Mouse (Mus musculus): ENCODE results near the gene Rhoh. TPM values are rescaled to one million over a fixed set of nuclear protein-coding genes. Genes with fewer than 3 reads are reported as not detected.

Rhoh gene
- 0.15 and 0.59 TPM in 2 replicates for polyA plus RNA-seq (2016; fragmentation: Nextera tagmentation; extraction: Ambion mirVana)

DNA sequence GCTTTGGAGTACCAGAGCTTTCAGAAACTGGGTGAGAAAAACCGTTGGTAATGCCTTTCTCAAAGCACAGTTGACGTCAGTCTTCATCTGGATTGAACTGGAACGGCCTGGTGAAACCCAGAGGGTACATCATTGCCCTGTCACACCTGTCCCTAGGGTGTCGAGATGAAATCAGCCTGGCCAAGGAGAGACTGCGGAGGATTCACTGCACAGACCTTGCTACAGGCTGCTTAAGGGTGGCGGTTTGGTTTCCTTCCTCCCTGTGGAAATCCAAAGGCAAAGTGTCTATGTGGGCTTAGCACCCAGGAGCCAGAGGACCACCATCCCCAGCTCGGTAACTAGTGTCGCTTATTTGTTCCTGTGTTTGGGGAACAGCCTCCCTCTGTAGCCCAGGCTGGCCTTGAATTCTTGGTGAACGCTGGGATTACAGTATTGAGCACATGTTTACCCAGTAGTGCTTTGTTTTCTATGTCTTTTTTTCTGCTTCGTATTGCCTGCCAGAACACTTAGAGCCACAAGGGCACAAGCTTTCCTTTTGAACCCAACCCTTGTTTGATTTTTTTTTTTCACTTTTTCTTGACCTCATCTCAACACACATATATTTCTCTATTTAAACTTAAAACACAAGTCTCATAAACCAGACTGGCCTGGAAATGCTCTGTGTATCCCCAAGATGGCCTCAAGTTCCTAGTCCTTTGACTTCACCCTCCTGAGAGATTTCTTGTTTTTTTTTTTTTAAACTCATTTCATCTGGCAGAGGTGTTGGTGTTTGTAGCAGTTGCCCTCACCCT lies at the start of gene Rhoh:
Rhoh (plus strand) TSS at position 60 of the 791 bp plus-strand sequence.
- Histone ChIP-seq H3K4me1 (no peaks in the 10 kb centered on the region), H3K4me2 (no peak within 1 kb of the TSS), H3K27me3 (no peaks in the 10 kb centered on the region), H3K4me3 (replicated peaks) (no peak within 1 kb of the TSS), H3K27ac (no peak within 1 kb of the TSS), H3K9me3 (no peaks in the 10 kb centered on the region), H3K36me3 (replicated peaks) (no peaks in the 10 kb centered on the region), H3K9ac (no peak within 1 kb of the TSS)
- no peak for ATAC-seq (ENCODE audit: low FRiP score)
- WGBS, result 86% methylated on average over 10 of the region's 10 CpGs

DNA sequence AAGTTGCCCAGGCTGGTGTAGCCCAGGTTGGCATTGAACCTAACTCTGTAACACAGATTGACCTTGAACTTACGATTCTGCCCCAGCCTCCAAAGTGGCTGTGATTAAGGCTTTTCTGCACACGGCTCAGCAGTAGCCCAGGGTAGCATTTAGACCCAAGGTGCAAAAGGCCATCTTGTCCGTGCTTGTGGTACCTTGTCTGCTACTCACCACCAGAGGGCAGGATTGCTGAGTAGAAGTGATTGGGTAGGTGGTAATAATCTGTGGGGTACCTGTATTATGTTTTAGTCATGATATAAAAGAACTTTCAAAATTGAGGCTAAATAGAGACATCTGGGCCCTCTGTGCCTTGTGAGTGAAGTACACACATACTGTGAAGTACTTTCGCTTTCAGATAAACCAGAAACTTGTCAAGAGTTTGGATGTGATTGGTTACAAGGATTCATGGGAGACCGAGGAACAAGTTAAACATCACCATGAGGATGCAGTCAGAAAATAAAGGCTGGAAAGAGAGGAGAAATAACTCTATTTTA lies 37.3 kb upstream of the Rhoh start:
- Histone ChIP-seq H3K4me2 (no peak overlapping the region), H3K9me3 (no peaks in the 10 kb centered on the region), H3K4me3 (replicated peaks) (no peak overlapping the region), H3K36me3 (replicated peaks) (peaks cover 74% of the 10 kb centered on the region), H3K9ac (no peak overlapping the region), H3K4me1 (no peaks in the 10 kb centered on the region), H3K27me3 (no peaks in the 10 kb centered on the region), H3K27ac (no peak overlapping the region)
- WGBS, result 75% methylated on average over 5 of the region's 5 CpGs
- ATAC-seq (ENCODE audit: low FRiP score), result no peak

DNA sequence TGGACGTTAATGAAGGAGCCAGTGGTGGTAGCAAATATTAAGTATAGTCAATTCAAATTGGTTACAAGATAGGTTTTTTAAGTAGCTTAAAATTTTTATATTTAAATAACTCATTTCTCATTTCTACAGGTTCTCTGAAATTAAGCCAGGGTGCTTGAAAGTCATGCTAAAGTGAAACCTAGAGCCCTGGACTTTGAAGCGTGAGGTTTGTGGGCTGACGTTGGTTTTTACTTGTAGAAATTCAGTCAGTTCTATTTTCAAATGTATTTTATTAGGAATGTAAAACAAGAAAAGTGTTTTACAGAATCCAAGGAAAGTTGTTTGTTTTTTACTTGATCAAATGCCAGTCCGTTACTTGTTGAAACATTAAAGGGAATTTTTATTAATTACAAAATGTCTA lies 34.5 kb upstream of the Rhoh start:
- 97% methylated on average over 4 of the region's 4 CpGs for WGBS
- no peak for ATAC-seq (ENCODE audit: low FRiP score)
- H3K27me3 ChIP-seq, result no peaks in the 10 kb centered on the region
- H3K4me3 ChIP-seq (replicated peaks), result no peak overlapping the region
- peaks cover 55% of the 10 kb centered on the region for H3K36me3 ChIP-seq (replicated peaks)
- no peak overlapping the region for H3K4me2 ChIP-seq
- no peaks in the 10 kb centered on the region for H3K4me1 ChIP-seq
- no peaks in the 10 kb centered on the region for H3K9me3 ChIP-seq
- no peak overlapping the region for H3K27ac ChIP-seq
- H3K9ac ChIP-seq, result no peak overlapping the region

DNA sequence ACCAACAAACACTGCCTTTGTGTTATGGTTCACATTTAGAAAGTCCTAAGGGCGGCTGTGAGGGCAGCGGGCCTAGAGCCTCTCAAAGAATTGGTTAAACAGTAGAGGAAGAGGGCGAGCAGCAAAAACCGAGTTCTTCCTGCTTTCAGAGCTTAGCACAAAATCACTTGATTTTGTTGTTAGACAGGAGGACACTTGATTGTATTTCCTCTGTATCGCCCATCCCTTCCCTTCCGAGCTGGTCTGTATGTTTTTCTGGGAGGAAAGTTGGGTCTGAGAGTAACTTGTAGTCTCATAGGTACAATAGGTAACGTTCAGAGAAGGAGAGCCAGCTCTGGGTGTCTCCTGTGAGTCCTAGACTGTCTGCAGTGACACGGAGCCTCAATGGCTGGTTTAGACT lies 33.9 kb upstream of the Rhoh start:
- Histone ChIP-seq H3K36me3 (replicated peaks) (peaks cover 53% of the 10 kb centered on the region), H3K4me3 (replicated peaks) (no peak overlapping the region), H3K27me3 (no peaks in the 10 kb centered on the region), H3K27ac (no peak overlapping the region), H3K4me1 (no peaks in the 10 kb centered on the region), H3K4me2 (no peak overlapping the region), H3K9ac (no peak overlapping the region), H3K9me3 (no peaks in the 10 kb centered on the region)
- WGBS, result 92% methylated on average over 8 of the region's 8 CpGs
- no peak for ATAC-seq (ENCODE audit: low FRiP score)

DNA sequence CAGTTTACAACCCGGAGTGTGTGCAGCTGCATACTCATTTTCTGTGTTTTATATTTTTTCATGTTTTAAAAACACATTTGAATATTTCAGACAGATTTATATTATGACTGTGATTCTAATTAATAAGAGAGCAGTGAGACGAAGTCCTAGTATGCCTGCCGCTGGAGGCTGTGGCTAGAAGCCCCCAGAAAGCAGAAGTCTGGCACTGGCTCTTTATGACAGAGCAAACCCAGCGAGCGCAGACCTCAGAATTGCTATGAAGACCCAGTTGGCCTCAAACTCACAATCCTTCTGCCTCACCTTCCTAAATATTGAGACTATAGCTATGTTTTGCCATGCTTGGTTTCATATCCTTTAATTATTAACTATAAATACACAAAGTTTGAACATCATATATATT lies 32.8 kb upstream of the Rhoh start:
- no peaks in the 10 kb centered on the region for H3K27me3 ChIP-seq
- no peak for ATAC-seq (ENCODE audit: low FRiP score)
- H3K27ac ChIP-seq, result no peak overlapping the region
- no peak overlapping the region for H3K4me3 ChIP-seq (replicated peaks)
- no peaks in the 10 kb centered on the region for H3K4me1 ChIP-seq
- no peaks in the 10 kb centered on the region for H3K9me3 ChIP-seq
- H3K4me2 ChIP-seq, result no peak overlapping the region
- peaks cover 44% of the 10 kb centered on the region for H3K36me3 ChIP-seq (replicated peaks)
- H3K9ac ChIP-seq, result no peak overlapping the region
- 98% methylated on average over 5 of the region's 5 CpGs for WGBS

DNA sequence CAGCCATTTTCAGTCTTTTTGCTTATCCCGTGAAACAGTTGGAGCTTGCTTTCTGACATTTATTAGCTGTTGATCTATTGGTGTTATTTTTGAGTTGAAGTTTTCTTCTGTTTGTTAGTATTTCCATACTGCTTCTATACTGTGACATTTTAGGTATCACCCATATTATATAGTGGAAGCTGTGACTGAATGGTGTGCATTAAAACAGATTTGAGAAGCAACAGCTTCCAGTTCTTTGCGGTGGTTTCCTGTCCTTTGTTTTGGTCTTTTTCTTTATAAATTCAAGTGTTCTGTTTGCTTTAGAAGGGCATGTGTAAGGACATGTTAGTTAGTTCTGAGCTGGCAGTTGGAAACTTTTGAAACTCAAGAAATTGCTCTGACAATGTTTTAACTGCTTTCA lies 32.0 kb upstream of the Rhoh start:
- H3K9me3 ChIP-seq, result no peaks in the 10 kb centered on the region
- 89% methylated on average over 2 of the region's 2 CpGs for WGBS
- no peaks in the 10 kb centered on the region for H3K27me3 ChIP-seq
- H3K4me1 ChIP-seq, result no peaks in the 10 kb centered on the region
- no peak for ATAC-seq (ENCODE audit: low FRiP score)
- H3K4me3 ChIP-seq (replicated peaks), result no peak overlapping the region
- H3K9ac ChIP-seq, result no peak overlapping the region
- no peak overlapping the region for H3K27ac ChIP-seq
- H3K36me3 ChIP-seq (replicated peaks), result peaks cover 37% of the 10 kb centered on the region
- no peak overlapping the region for H3K4me2 ChIP-seq

DNA sequence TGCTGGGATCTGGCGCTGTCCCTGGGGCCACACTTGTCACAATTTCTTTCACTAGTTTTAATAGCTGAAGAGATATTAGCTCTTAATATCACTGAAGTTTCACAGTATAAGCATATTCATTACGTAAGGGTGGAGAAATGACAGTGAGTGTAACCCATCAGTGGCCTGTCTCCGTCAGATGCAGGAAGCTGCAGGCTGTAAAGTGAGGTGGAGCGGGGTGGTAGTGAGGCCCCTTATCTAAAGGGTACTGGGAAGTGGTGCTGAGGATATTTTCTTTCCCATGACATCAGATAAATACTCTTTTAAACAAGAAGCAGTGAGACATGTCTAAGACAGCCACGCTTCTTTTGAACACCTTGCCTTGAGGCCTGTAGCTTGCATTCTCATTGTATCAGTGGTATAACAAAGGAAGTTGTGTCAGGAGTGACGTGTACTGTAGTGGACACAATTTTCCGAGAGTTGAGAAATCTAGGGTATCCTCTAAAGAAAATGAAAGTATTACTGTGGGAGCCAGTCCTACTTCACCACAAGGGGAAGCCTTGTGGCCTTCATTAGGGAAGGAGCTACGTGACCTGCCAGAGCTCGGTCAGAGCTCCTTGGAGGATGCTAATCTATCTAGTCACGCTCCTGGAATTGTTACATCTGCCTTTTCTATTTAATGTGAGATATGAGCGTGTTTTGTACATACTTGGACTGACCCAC lies 28.9 kb upstream of the Rhoh start:
- H3K27ac ChIP-seq, result no peak overlapping the region
- H3K27me3 ChIP-seq, result no peaks in the 10 kb centered on the region
- H3K36me3 ChIP-seq (replicated peaks), result peaks cover 21% of the 10 kb centered on the region
- H3K4me3 ChIP-seq (replicated peaks), result no peak overlapping the region
- no peaks in the 10 kb centered on the region for H3K9me3 ChIP-seq
- no peak for ATAC-seq (ENCODE audit: low FRiP score)
- WGBS, result 92% methylated on average over 11 of the region's 11 CpGs
- H3K9ac ChIP-seq, result no peak overlapping the region
- H3K4me1 ChIP-seq, result no peaks in the 10 kb centered on the region
- no peak overlapping the region for H3K4me2 ChIP-seq

DNA sequence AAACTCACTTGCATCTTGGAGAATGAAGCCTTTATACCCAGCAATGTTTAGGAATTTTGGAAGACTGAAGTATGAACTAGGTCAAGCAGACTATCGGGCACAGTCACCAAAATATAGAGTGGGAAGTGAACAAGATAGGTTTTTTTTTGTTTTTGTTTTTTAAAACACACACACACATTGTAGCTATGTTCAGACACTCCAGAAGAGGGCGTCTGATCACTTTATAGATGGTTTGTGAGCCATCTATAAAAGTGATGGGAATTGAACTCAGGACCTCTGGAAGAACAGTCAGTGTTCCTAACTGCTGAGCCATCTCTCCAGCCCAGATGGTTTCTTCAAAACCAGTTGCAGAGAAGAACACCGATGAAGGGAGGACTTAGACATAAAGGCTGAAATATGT lies 27.9 kb upstream of the Rhoh start:
- H3K27me3 ChIP-seq, result no peaks in the 10 kb centered on the region
- no peak overlapping the region for H3K4me2 ChIP-seq
- no peak for ATAC-seq (ENCODE audit: low FRiP score)
- 80% methylated on average over 3 of the region's 3 CpGs for WGBS
- no peaks in the 10 kb centered on the region for H3K4me1 ChIP-seq
- H3K36me3 ChIP-seq (replicated peaks), result peaks cover 18% of the 10 kb centered on the region
- no peak overlapping the region for H3K27ac ChIP-seq
- no peak overlapping the region for H3K9ac ChIP-seq
- no peak overlapping the region for H3K4me3 ChIP-seq (replicated peaks)
- no peaks in the 10 kb centered on the region for H3K9me3 ChIP-seq

DNA sequence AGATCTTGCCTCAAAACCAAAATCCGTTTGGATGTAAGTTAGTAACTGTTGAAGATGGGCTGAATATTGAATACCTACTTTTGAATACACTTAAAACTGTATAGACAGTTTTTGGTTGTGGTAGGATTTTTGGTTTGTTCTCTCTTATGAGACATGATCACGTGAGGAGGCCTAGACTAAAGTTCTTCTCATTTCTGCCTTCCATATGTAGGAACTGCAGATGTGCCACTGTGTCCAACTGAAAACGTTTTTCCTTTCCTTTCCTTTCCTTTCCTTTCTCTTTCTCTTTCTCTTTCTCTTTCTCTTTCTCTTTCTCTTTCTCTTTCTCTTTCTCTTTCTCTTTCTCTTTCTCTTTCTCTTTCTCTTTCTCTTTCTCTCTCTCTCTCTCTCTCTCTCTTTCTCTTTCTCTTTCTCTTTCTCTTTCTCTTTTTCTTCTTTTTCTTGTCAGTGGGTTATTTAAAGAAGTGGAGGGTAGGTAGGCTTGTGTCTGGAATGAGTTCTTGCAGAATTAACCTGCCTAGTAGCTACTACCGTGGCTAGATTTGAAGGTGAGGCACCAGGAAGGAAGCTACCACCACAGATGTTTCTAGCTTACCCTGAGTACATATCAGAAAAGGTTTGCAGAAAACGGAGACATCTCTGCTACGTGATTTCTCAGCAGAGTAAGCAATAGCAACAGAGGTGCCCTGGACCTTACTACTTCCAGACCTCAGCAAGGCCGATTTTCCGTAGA lies 27.1 kb upstream of the Rhoh start:
- Histone ChIP-seq H3K9ac (no peak overlapping the region), H3K9me3 (no peaks in the 10 kb centered on the region), H3K4me2 (no peak overlapping the region), H3K4me3 (replicated peaks) (no peak overlapping the region), H3K36me3 (replicated peaks) (peaks cover 18% of the 10 kb centered on the region), H3K27ac (no peak overlapping the region), H3K4me1 (no peaks in the 10 kb centered on the region), H3K27me3 (no peaks in the 10 kb centered on the region)
- WGBS, result 90% methylated on average over 8 of the region's 8 CpGs
- no peak for ATAC-seq (ENCODE audit: low FRiP score)

DNA sequence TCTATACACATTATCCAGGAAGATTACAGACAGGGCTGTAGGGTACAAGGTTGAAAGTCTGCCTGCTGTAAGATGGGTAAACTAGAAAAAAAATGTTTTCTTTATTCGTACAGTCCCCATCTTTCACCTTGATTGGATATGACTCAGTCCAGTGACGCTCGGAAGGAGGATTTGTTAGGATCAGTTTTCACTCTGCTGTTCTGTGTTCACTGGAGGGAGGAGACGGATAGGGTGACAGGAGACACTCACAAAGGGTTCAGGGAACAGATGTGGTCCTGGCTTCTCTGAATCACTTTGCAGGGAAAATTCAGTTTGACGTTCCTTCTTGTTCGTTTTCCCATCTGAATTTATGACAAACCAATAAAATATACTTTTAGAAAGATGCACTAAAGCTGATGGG lies 23.0 kb upstream of the Rhoh start:
- ATAC-seq (ENCODE audit: low FRiP score), result no peak
- Histone ChIP-seq H3K27ac (no peak overlapping the region), H3K4me3 (replicated peaks) (no peak overlapping the region), H3K36me3 (replicated peaks) (peaks cover 7% of the 10 kb centered on the region), H3K9ac (no peak overlapping the region), H3K4me1 (no peaks in the 10 kb centered on the region), H3K27me3 (no peaks in the 10 kb centered on the region), H3K4me2 (no peak overlapping the region), H3K9me3 (no peaks in the 10 kb centered on the region)
- 84% methylated on average over 6 of the region's 6 CpGs for WGBS

DNA sequence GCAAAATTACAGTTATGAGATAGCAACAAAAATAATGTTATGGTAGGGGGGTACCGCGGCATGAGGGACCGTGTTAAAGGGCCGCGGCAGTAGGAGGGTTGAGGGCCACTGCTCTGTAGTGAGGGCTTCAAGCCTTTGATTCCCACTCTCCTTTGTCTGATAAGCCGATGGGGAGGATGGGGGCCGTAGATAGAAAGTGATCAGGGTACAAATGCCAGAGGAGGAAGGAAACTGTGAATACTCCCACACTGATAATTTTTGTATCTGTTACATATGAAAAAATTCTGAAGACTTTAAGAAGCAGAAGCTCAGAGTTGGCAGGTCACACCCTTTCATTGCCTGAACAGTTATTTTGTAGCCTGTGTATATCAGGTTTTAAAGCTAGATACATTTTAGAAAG lies 18.1 kb upstream of the Rhoh start:
- no peak overlapping the region for H3K4me3 ChIP-seq (replicated peaks)
- no peaks in the 10 kb centered on the region for H3K27me3 ChIP-seq
- no peak for ATAC-seq (ENCODE audit: low FRiP score)
- H3K27ac ChIP-seq, result no peak overlapping the region
- 91% methylated on average over 7 of the region's 7 CpGs for WGBS
- H3K9ac ChIP-seq, result no peak overlapping the region
- no peaks in the 10 kb centered on the region for H3K9me3 ChIP-seq
- no peak overlapping the region for H3K4me2 ChIP-seq
- no peaks in the 10 kb centered on the region for H3K36me3 ChIP-seq (replicated peaks)
- H3K4me1 ChIP-seq, result no peaks in the 10 kb centered on the region

DNA sequence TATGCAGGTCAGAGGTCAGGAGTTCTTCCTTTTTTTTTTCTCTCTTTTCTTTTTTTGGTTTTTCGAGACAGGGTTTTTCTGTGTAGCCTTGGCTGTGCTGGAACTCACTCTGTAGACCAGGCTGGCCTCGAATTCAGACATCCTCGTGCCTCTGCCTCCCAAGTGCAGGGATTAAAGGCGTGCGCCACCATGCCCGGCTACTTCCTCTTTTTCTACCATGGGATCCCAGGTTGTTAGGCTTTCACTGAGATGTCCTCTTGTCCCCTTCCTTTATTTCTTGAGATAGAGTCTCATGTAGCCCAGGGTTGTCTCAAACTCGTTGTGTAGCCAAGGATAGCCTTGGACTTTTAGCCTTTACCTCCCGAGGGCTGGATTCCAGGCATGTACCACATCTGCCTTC lies 14.5 kb upstream of the Rhoh start:
- no peaks in the 10 kb centered on the region for H3K27me3 ChIP-seq
- no peaks in the 10 kb centered on the region for H3K9me3 ChIP-seq
- H3K4me3 ChIP-seq (replicated peaks), result no peak overlapping the region
- no peak overlapping the region for H3K27ac ChIP-seq
- H3K4me1 ChIP-seq, result no peaks in the 10 kb centered on the region
- no peak overlapping the region for H3K9ac ChIP-seq
- H3K36me3 ChIP-seq (replicated peaks), result no peaks in the 10 kb centered on the region
- ATAC-seq (ENCODE audit: low FRiP score), result no peak
- WGBS, result 83% methylated on average over 8 of the region's 8 CpGs
- H3K4me2 ChIP-seq, result no peak overlapping the region

Measured in forebrain, embryonic 12.5 days (tissue).